Mouse (Mus musculus) embryonic facial prominence, embryonic 12.5 days (tissue): Measurements from ENCODE around the gene Olfr520. TPM values are rescaled to one million over a fixed set of nuclear protein-coding genes. Genes with fewer than 3 reads are reported as not detected.
"Not testable (repeated sequence)": the region's sequence is repeated elsewhere in the genome, so short reads cannot be mapped to it uniquely, and the experiment has no call there.

Source experiments
- ATAC-seq: fragments of 200-750 bp; cut with Nextera tagmentation; 2 replicates; pipeline ENCODE4 v1.8.0; 2017; ENCODE audit not compliant: insufficient number of reproducible peaks, insufficient read depth, low FRiP score, low TSS enrichment
- H3K27ac ChIP-seq: fragments of 300-500 bp; sonication (generic); 2 replicates; pipeline ENCODE4 v1.5.1; 2016; ENCODE audit warnings: mild to moderate bottlenecking
- H3K27me3 ChIP-seq: fragments of 300-500 bp; sonication (generic); 2 replicates; pipeline ENCODE4 v1.6.1; 2016; ENCODE audit warnings: mild to moderate bottlenecking, moderate library complexity
- H3K36me3 ChIP-seq: fragments of 300-500 bp; sonication (generic); 2 replicates; pipeline ENCODE4 v1.6.1; 2016; ENCODE audit warnings: mild to moderate bottlenecking
- H3K4me1 ChIP-seq: fragments of 300-500 bp; sonication (generic); 2 replicates; pipeline ENCODE4 v1.6.1; 2016
- H3K4me2 ChIP-seq: fragments of 300-500 bp; sonication (generic); replicated peaks from 2 replicates; pipeline ENCODE4 v1.6.1; 2016; ENCODE audit warnings: mild to moderate bottlenecking, moderate library complexity
- H3K4me3 ChIP-seq: fragments of 300-500 bp; sonication (generic); 2 replicates; pipeline ENCODE4 v1.5.1; 2016; ENCODE audit warnings: mild to moderate bottlenecking
- H3K9ac ChIP-seq: fragments of 300-500 bp; sonication (generic); 2 replicates; pipeline ENCODE4 v1.6.1; 2016; ENCODE audit warnings: mild to moderate bottlenecking, moderate library complexity
- H3K9me3 ChIP-seq: fragments of 300-500 bp; sonication (generic); 2 replicates; pipeline ENCODE4 v1.6.1; 2016; ENCODE audit warnings: mild to moderate bottlenecking, moderate library complexity
- WGBS: fragments of 180-500 bp; shearing (Covaris S2); methylation state at CpG from one replicate; pipeline ENCODE4 v1.1.7; 2016; 5-methylcytosine and 5-hydroxymethylcytosine counted together
- polyA plus RNA-seq: library from polyadenylated mRNA; unstranded; fragments of >200 nt; fragmentation: Nextera tagmentation; extraction: Ambion mirVana; gene quantifications from 2 replicates; pipeline ENCODE4 v1.2.1, GENCODE M21; 2016

The Olfr520 gene
- polyA plus RNA-seq, 1 experiment from 2014 or later, result not detected

DNA sequence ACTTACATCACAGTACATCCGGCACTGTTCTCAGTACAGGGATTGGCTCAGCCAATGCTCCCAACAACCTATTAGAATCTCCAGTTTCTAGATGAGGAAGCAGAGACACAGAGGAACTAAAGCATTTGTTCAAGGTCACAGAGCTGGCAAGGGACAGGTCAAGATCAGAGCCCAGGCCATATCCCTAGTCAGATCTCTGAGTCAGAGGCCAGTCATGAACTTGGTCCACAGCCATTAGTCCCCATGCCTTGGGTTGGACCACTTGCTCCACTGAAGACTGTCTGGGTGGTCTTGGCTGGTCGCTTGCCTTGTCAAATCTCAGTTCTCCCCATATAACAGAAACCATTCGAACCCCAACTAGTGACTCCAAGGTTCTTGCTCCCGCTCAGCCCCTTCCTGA lies 17.6 kb upstream of the Olfr520 start:
- Histone ChIP-seq H3K4me2 (no peak overlapping the region), H3K4me3 (no peak overlapping the region), H3K9ac (no peak overlapping the region), H3K4me1 (no peaks in the 10 kb centered on the region), H3K9me3 (no peaks in the 10 kb centered on the region), H3K27ac (no peak overlapping the region), H3K27me3 (no peaks in the 10 kb centered on the region; the same call in 1 of the 2 replicates), H3K36me3 (no peaks in the 10 kb centered on the region)
- no peak for ATAC-seq
- WGBS, result 80% methylated on average over 4 of the region's 4 CpGs

DNA sequence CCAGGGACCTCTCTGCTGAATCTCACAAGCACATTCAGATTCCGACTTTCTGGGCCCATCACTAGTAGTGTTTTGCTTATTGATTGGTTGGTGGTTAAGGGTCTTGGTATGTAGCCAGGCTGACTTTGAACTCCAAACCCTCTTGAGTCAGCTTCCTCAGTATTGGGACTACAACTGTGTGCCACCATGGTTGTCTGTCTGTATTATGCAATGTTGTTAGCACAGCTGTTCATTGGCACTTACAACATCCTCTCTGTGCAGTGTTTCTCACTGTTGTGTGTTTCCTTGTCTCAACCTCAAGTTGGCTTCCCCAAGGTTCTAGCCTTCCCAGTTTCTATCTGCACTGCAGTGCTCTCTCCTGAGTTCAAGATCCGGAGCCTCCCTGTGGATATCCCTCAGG lies 13.5 kb upstream of the Olfr520 start:
- ATAC-seq, result no peak
- Histone ChIP-seq H3K27ac (no peak overlapping the region), H3K4me2 (no peak overlapping the region)

DNA sequence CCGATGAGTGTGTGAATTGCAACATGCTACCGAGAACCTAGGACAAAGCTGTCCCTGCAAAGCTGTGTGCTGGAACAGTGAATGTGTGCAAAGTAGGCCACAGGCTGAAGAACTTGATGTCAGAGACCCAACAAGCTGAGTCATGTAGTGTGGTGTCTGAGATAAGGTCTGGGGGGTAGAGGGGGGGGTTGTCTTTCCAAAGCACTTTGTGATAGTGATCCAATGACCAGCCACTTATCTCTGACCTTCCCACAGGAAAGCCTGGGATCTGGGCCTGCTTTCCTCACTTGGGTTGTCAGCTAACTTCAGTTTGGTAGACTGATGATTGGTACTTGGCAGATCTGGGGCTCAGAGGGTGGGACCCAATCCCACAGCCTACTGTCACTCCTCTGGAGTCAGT lies 4.5 kb downstream of the Olfr520 start:
- ATAC-seq, result no peak
- 93% methylated on average over 2 of the region's 2 CpGs for WGBS

More for the DNA sequence above, 13.5 kb upstream of the Olfr520 start:
- no peak overlapping the region for H3K4me3 ChIP-seq
- WGBS, result 74% methylated on average over 2 of the region's 2 CpGs
- H3K27me3 ChIP-seq, result no peaks in the 10 kb centered on the region; the same call in 1 of the 2 replicates
- H3K9ac ChIP-seq, result no peak overlapping the region
- H3K36me3 ChIP-seq, result no peaks in the 10 kb centered on the region
- H3K9me3 ChIP-seq, result no peaks in the 10 kb centered on the region
- H3K4me1 ChIP-seq, result no peaks in the 10 kb centered on the region

DNA sequence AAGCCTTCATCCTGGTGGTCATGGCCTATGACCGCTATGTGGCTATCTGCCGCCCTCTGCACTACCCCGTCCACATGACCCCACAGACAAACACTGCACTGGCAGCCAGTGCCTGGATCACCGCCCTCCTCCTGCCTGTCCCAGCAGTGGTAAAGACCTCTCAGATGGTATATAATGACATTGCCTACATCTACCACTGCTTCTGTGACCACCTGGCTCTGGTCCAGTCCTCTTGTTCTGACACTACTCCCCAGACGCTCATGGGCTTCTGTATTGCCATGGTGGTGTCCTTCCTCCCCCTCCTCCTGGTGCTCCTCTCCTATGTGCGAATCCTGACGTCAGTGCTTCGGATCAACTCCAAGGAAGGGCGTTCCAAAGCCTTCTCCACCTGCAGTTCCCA lies 5.4 kb downstream of the Olfr520 start:
- H3K27me3 ChIP-seq, H3K36me3 ChIP-seq, H3K9ac ChIP-seq, ATAC-seq, H3K4me3 ChIP-seq, H3K4me2 ChIP-seq, H3K27ac ChIP-seq, H3K4me1 ChIP-seq, H3K9me3 ChIP-seq: not testable (repeated sequence)
- 93% methylated on average over 9 of the region's 9 CpGs for WGBS

More for the DNA sequence above, 4.5 kb downstream of the Olfr520 start:
- no peaks in the 10 kb centered on the region for H3K9me3 ChIP-seq
- no peaks in the 10 kb centered on the region for H3K27me3 ChIP-seq
- H3K4me2 ChIP-seq, result no peak overlapping the region
- H3K4me1 ChIP-seq, result no peaks in the 10 kb centered on the region
- no peak overlapping the region for H3K9ac ChIP-seq
- H3K4me3 ChIP-seq, result no peak overlapping the region
- no peaks in the 10 kb centered on the region for H3K36me3 ChIP-seq
- H3K27ac ChIP-seq, result no peak overlapping the region

DNA sequence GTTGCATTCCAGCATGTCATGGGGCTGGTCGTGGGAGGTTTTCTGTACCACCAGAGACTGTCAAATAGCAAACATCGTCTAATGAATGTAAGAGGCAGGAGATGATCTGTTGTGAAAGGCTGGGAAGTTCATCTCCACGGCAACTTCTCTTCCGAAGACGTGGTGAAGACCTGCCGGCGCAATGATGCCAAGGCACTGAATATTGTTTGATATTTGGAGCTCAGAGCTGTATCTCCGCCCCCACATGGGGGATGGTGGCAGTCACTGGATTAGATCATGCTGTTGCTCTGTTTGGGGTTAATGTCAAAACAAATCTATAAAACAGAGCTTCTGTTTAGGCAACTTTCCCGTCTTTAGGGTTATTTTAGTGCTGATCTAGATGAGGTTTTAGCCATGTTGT lies 9.2 kb downstream of the Olfr520 start:
- Histone ChIP-seq H3K9me3 (no peaks in the 10 kb centered on the region), H3K27me3 (no peaks in the 10 kb centered on the region), H3K9ac (no peak overlapping the region), H3K27ac (no peak overlapping the region), H3K4me3 (no peak overlapping the region), H3K4me1 (no peaks in the 10 kb centered on the region), H3K4me2 (no peak overlapping the region), H3K36me3 (no peaks in the 10 kb centered on the region)
- ATAC-seq, result no peak
- WGBS, result 68% methylated on average over 9 of the region's 9 CpGs

DNA sequence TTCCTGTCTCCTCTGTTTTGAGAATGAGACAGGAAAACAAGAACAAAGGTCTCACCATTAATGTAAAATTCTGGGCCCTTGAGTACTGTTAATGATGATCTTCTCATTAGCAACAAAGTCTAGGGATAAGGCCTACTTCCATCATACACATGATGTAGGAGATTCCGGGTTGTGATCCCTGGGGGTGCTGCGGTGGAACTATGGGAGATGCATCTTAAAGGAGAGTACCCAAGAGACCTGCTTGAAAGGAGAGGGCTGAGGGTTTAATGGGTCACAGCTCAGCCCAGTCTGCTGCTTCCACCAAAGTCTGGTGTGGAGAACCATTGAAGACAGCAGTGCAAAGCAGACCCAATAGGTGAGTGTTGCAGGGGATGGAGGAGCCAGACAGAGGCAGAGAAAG lies 33.1 kb downstream of the Olfr520 start, which contains the start of gene Olfr521:
Olfr521 (plus strand) TSS at position 301 of the 400 bp plus-strand sequence.
- Histone ChIP-seq H3K9me3 (peaks cover 11% of the 10 kb centered on the region), H3K27me3 (no peaks in the 10 kb centered on the region), H3K4me1 (no peaks in the 10 kb centered on the region), H3K4me3 (no peak within 1 kb of the TSS), H3K9ac (no peak within 1 kb of the TSS), H3K4me2 (no peak within 1 kb of the TSS), H3K36me3 (no peaks in the 10 kb centered on the region), H3K27ac (no peak within 1 kb of the TSS)
- no peak for ATAC-seq
- 94% methylated on average over 2 of the region's 2 CpGs for WGBS

DNA sequence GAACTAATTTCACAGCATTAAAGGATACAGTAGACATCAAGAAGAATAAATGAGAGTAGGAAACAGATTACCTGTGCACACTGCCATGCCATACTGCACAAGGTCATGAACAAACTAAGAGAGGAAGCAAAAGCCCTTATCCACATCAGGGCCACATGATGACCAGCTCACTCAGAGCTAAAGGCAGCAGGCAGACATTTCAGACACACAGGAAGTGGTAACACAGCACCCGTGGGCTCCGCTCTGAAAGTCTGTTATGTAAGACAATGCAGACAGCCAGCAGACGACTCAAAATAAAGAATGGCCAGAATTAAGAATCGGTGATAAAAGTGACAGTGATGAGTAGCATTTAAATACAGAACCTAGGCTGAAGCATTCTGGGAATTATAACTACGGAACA lies 51.3 kb downstream of the Olfr520 start:
- Histone ChIP-seq H3K4me3 (no peak overlapping the region), H3K9me3 (no peaks in the 10 kb centered on the region), H3K27me3 (no peaks in the 10 kb centered on the region), H3K27ac (no peak overlapping the region), H3K4me1 (no peaks in the 10 kb centered on the region), H3K36me3 (no peaks in the 10 kb centered on the region), H3K9ac (no peak overlapping the region), H3K4me2 (no peak overlapping the region)
- 84% methylated on average over 5 of the region's 5 CpGs for WGBS
- no peak for ATAC-seq

DNA sequence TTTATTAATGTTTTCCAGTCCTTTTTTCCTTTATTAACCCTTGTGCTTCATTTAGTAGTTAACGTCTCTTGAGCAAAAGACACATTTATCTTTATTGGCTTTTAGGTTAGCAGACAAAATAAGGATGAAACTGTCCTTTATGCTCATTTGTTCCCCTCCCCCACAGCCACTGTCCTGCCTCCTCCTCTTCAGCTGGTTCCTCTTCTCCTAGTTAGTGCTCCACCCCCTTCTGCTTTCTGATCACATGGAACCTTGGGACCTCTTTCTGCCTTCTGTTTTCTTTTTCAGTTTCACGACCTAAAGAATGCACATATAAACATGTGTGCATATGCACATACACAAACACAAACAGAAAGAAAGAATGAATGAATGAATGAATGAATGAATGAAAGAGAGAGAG lies 51.8 kb downstream of the Olfr520 start:
- 68% methylated on average over 2 of the region's 2 CpGs for WGBS
- Histone ChIP-seq H3K9ac (no peak overlapping the region), H3K4me1 (no peaks in the 10 kb centered on the region), H3K9me3 (no peaks in the 10 kb centered on the region), H3K4me3 (no peak overlapping the region), H3K36me3 (no peaks in the 10 kb centered on the region), H3K27me3 (no peaks in the 10 kb centered on the region), H3K27ac (no peak overlapping the region), H3K4me2 (no peak overlapping the region)
- ATAC-seq, result no peak

DNA sequence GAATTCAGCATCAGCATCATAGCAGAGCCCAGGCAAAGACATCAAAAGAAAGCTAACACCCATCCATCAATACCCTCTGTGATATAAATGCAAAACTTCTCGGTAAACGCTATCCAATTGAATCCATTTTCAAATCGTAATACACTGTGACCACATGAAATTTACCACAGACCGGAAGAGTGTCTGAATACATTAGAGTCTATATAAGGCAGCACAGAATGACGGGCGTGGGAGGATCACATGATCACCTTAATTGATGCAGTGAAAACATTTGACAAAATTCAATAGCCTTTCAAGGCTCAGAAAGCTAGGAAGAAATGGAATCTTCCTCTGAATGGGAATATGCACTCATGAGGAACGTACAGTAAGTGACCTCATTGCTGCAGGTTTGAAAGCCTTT lies 53.3 kb downstream of the Olfr520 start:
- WGBS, result 79% methylated on average over 7 of the region's 7 CpGs
- no peak overlapping the region for H3K27ac ChIP-seq

DNA sequence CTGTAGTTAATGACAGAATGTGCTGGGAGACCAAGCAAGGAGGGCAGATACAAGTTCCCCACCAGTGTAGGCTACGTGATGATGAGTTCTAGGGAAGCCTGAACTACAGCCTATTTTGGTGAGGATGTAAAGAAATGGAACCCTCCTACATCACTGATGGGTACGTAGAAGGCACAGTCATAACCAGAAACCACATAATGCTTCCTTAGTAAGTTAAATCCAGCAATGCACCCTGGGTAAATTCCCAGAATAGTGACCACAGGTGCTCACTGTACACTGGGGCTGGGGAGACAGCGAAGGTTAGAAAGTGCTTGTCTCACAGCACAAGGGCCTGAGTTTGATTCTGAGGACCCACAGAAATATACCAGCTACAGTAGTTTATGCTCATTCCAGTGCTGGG lies 55.5 kb downstream of the Olfr520 start:
- H3K36me3 ChIP-seq, result no peaks in the 10 kb centered on the region
- 0 out of 2 replicates have a peak, but pooled peaks cover 4% of the 10 kb centered on the region for H3K4me1 ChIP-seq
- no peak overlapping the region for H3K27ac ChIP-seq
- no peaks in the 10 kb centered on the region for H3K9me3 ChIP-seq
- H3K27me3 ChIP-seq, result no peaks in the 10 kb centered on the region
- ATAC-seq, result no peak
- 85% methylated on average over 3 of the region's 3 CpGs for WGBS
- no peak overlapping the region for H3K4me2 ChIP-seq
- H3K4me3 ChIP-seq, result no peak overlapping the region
- H3K9ac ChIP-seq, result no peak overlapping the region

More for the DNA sequence above, 53.3 kb downstream of the Olfr520 start:
- Histone ChIP-seq H3K27me3 (no peaks in the 10 kb centered on the region), H3K9ac (no peak overlapping the region), H3K36me3 (no peaks in the 10 kb centered on the region), H3K4me2 (no peak overlapping the region), H3K9me3 (no peaks in the 10 kb centered on the region), H3K4me3 (no peak overlapping the region), H3K4me1 (0 out of 2 replicates have a peak, but pooled peaks cover 4% of the 10 kb centered on the region)
- no peak for ATAC-seq

Other genes with a start within 250 kb of the Olfr520 start
- 695 and 699 TPM in 2 replicates for gene Rps3, start 246.5 kb upstream of the Olfr520 start, polyA plus RNA-seq
- gene Arrb1, start 194.8 kb upstream of the Olfr520 start, polyA plus RNA-seq, result 8.5 and 8.8 TPM in 2 replicates
- 0.93 and 1.5 TPM in 2 replicates for gene Tpbgl, start 103.2 kb upstream of the Olfr520 start, polyA plus RNA-seq
- 1.8 and 2.2 TPM in 2 replicates for gene Slco2b1, start 18.9 kb upstream of the Olfr520 start, polyA plus RNA-seq
- gene Olfr521, start 33.2 kb downstream of the Olfr520 start, polyA plus RNA-seq, result not detected in 2 replicates
- 2.3 and 2.6 TPM in 2 replicates for gene Neu3, start 98.1 kb downstream of the Olfr520 start, polyA plus RNA-seq
- gene Xrra1, start 128.8 kb downstream of the Olfr520 start, polyA plus RNA-seq, result 0.20 and 0.43 TPM in 2 replicates
- gene Spcs2, start 133.2 kb downstream of the Olfr520 start, polyA plus RNA-seq, result 334 and 345 TPM in 2 replicates